Mouse (Mus musculus) lung, adult 18-20 months (tissue): ENCODE results near the gene Dus1l.
"Not testable (repeated sequence)": the region's sequence is repeated elsewhere in the genome, so short reads cannot be mapped to it uniquely, and the experiment has no call there.

ENCODE experiments used
- DNase-seq, 2 experiments: peaks; one replicate each; pipeline ENCODE4 v3.0.0; 2022; ENCODE audit warnings: mixed read lengths in 2 of 2

Dus1l gene

GRCm38 (mm10) chr11:120818251-120818650, 22.0 kb upstream of the Dus1l start:
- no peak for DNase-seq

- DNase-seq, result no peak
These were observed 21.2 kb upstream of the Dus1l start for GRCm38 (mm10) chr11:120817358-120817757.

- no peak for DNase-seq
These were observed 15.9 kb upstream of the Dus1l start for GRCm38 (mm10) chr11:120812068-120812467.

- no peak for DNase-seq
These were observed 11.8 kb upstream of the Dus1l start for GRCm38 (mm10) chr11:120808010-120808409.

GRCm38 (mm10) chr11:120805375-120806298, 9.4 kb upstream of the Dus1l start:
- no peak for DNase-seq

- no peak for DNase-seq
These were observed 8.6 kb upstream of the Dus1l start for GRCm38 (mm10) chr11:120804769-120805168.

GRCm38 (mm10) chr11:120804274-120804673, 8.1 kb upstream of the Dus1l start:
- no peak for DNase-seq

- peak; percentile 90 to 93 for DNase-seq
These were observed 4.1 kb upstream of the Dus1l start for GRCm38 (mm10) chr11:120800061-120800904.

GRCm38 (mm10) chr11:120799316-120799890, 3.2 kb upstream of the Dus1l start:
- peak; percentile 34 to 42 for DNase-seq

GRCm38 (mm10) chr11:120798244-120798643, 2.0 kb upstream of the Dus1l start:
- no peak for DNase-seq

- no peak for DNase-seq
These were observed 377 bp upstream of the Dus1l start for GRCm38 (mm10) chr11:120796614-120796946.

GRCm38 (mm10) chr11:120792652-120793051, 3.6 kb downstream of the Dus1l start:
- DNase-seq, result no peak

GRCm38 (mm10) chr11:120789810-120790209, 6.4 kb downstream of the Dus1l start:
- no peak for DNase-seq

- DNase-seq, result no peak
These were observed 6.8 kb downstream of the Dus1l start for GRCm38 (mm10) chr11:120789355-120789754.

- DNase-seq, result not testable (repeated sequence)
These were observed 7.7 kb downstream of the Dus1l start for GRCm38 (mm10) chr11:120788460-120788859.

GRCm38 (mm10) chr11:120785145-120785544, 11.1 kb downstream of the Dus1l start:
- DNase-seq, result no peak

- DNase-seq, result peak; percentile 85 to 86
These were observed 12.0 kb downstream of the Dus1l start, which contains the start of the genes Rfng and Gps1 for GRCm38 (mm10) chr11:120784064-120784791. Rfng (minus strand) TSS chr11:120784207. Gps1 (plus strand) TSS chr11:120784272.

GRCm38 (mm10) chr11:120783426-120784063, 12.7 kb downstream of the Dus1l start:
- no peak for DNase-seq

- DNase-seq, result not testable (repeated sequence)
These were observed 14.8 kb downstream of the Dus1l start for GRCm38 (mm10) chr11:120781361-120781760.

GRCm38 (mm10) chr11:120779876-120780275, 16.3 kb downstream of the Dus1l start:
- DNase-seq, result no peak

- no peak for DNase-seq
These were observed 19.1 kb downstream of the Dus1l start for GRCm38 (mm10) chr11:120777123-120777522.
